Mouse (Mus musculus) CH12.LX (cell line): Measurements from ENCODE around the gene Aff1.

Experiments
- CTCF ChIP-seq, 2 experiments: IDR thresholded peaks in 1 of 2; conservative IDR thresholded peaks in 1 of 2; 2 replicates each; pipeline ENCODE4 v1.5.1; 2011 to 2012; ENCODE audit warnings: low read depth in 2 of 2, low read length in 2 of 2, improper control_type of control experiment in 1 of 2, inconsistent platforms in 1 of 2, mild to moderate bottlenecking in 1 of 2, moderate library complexity in 1 of 2
- ELF1 ChIP-seq: IDR thresholded peaks from 2 replicates; pipeline ENCODE4 v1.6.1; 2014; ENCODE audit warnings: low read depth, mild to moderate bottlenecking, inconsistent platforms, low read length, improper control_type of control experiment

GRCm38 (mm10) chr5:103676289-103676881, 15.8 kb upstream of the Aff1 start:
- no peak for TF ChIP-seq ELF1
- no peak for TF ChIP-seq CTCF (conservative IDR thresholded peaks at IDR 0.05 in 1 of 2, IDR thresholded peaks at IDR 0.05 in 1 of 2; ENCODE audit: low read depth in 2 of 2, low read length in 2 of 2)
